Comparison of ENCODE assay signal across 9 mouse cellular contexts in the genomic region with DNA sequence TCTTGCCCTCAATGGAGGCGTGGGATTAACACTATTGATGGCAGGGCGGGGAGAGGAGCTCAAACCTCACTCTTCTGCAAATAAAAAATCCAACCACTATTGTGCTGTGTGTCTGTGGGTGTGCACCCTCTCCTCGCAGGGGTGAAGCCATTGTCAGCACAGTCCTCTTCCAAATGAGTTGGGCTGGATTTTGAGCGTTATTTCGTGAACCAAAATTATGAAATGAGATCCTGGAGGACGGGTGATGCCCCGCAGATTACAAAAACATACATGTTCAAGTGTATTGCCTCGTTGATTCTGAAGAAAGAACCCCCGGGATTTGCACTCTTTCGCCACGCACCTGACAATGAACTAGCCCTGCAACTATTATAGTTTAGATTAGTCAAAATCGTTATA. TPM values are rescaled to one million over a fixed set of nuclear protein-coding genes. Genes with fewer than 3 reads are reported as not detected.
DNase-seq lines count a peak whose midpoint lies in the region; ATAC-seq lines count a peak whose summit lies in the region.
"Had no signal": no experiment of that assay in that cellular context is flagged by ENCODE, and none has a peak within 500 bp of the region (broad histone marks: within the 10 kb centered on the region; RNA-seq: fewer than 3 reads in every experiment).

No protein-coding gene starts in this region.

- peak overlapping the region; percentile 52 for H3K4me3 ChIP-seq in heart, embryonic 13.5 days
- H3K4me3 ChIP-seq in heart, embryonic 16.5 days (ENCODE audit: low read length), result peak overlapping the region; percentile 54
- peak overlapping the region; percentile 45; the same call in 1 of the 2 replicates for H3K4me3 ChIP-seq in liver, embryonic 13.5 days (replicated peaks)

- 24% methylated on average over 12 of the region's 12 CpGs for WGBS in heart, embryonic 13.5 days
- 31% methylated on average over 12 of the region's 12 CpGs for WGBS in heart, embryonic 16.5 days
- 28% methylated on average over 12 of the region's 12 CpGs for WGBS in liver, embryonic 13.5 days (ENCODE audit: insufficient replicate concordance)

- H3K4me1 ChIP-seq in heart, embryonic 13.5 days, result peaks cover 43% of the 10 kb centered on the region
- peaks cover 38% of the 10 kb centered on the region for H3K4me1 ChIP-seq in heart, embryonic 16.5 days (ENCODE audit: control insufficient read depth, insufficient read depth, low read length)
- H3K4me1 ChIP-seq in liver, embryonic 13.5 days (replicated peaks), result peaks cover 33% of the 10 kb centered on the region

- H3K36me3 ChIP-seq in heart, embryonic 13.5 days, result no peaks in the 10 kb centered on the region
- H3K36me3 ChIP-seq in heart, embryonic 16.5 days (ENCODE audit: control insufficient read depth, insufficient read depth), result no peaks in the 10 kb centered on the region
- H3K36me3 ChIP-seq in liver, embryonic 13.5 days, result no peaks in the 10 kb centered on the region

- intact Hi-C loops in heart, postnatal 25 days (cut with DNase I), result no loop called here

- peak overlapping the region; percentile 81 for H3K4me2 ChIP-seq in heart, embryonic 13.5 days
- H3K4me2 ChIP-seq in heart, embryonic 16.5 days (ENCODE audit: low read depth, low read length), result peak overlapping the region; percentile 77
- peak overlapping the region; percentile 56; the same call in 1 of the 2 replicates for H3K4me2 ChIP-seq in liver, embryonic 13.5 days

- no peak for ATAC-seq in heart, embryonic 13.5 days (ENCODE audit: extremely low read depth, insufficient number of reproducible peaks, low FRiP score, low TSS enrichment)
- no peak for ATAC-seq in heart, embryonic 16.5 days (replicated peaks; ENCODE audit: extremely low read depth, insufficient read depth, low FRiP score)
- ATAC-seq in liver, embryonic 13.5 days (ENCODE audit: low read depth), result no peak
- ATAC-seq in inflammation-experienced regulatory T-cells, adult 6 months, result no peak

- H3K9me3 ChIP-seq in heart, embryonic 13.5 days, result no peaks in the 10 kb centered on the region
- no peaks in the 10 kb centered on the region for H3K9me3 ChIP-seq in heart, embryonic 16.5 days (replicated peaks; ENCODE audit: control insufficient read depth, low read length)
- H3K9me3 ChIP-seq in liver, embryonic 13.5 days (replicated peaks), result no peaks in the 10 kb centered on the region

- peaks cover 92% of the 10 kb centered on the region for H3K27me3 ChIP-seq in heart, embryonic 13.5 days (replicated peaks)
- H3K27me3 ChIP-seq in heart, embryonic 16.5 days (ENCODE audit: control insufficient read depth, insufficient read depth, low read length), result peaks cover 67% of the 10 kb centered on the region
- H3K27me3 ChIP-seq in liver, embryonic 13.5 days, result peaks cover 90% of the 10 kb centered on the region

- H3K9ac ChIP-seq in heart, embryonic 13.5 days, result no peak overlapping the region
- no peak overlapping the region for H3K9ac ChIP-seq in heart, embryonic 16.5 days (ENCODE audit: low read length)
- H3K9ac ChIP-seq in liver, embryonic 13.5 days, result no peak overlapping the region

- H3K27ac ChIP-seq in heart, embryonic 13.5 days (replicated peaks), result no peak overlapping the region
- H3K27ac ChIP-seq in heart, embryonic 16.5 days (ENCODE audit: low read length), result no peak overlapping the region
- H3K27ac ChIP-seq in liver, embryonic 13.5 days, result no peak overlapping the region

- DNase-seq in heart, postnatal 25 days (ENCODE audit: low spot score), result no peak
- peak; percentile 10 for DNase-seq in T-cell, adult 2 months (ENCODE audit: low spot score)
- no peak for DNase-seq in liver, embryonic 13.5 days
- DNase-seq in frontal cortex, postnatal 36 days (ENCODE audit: low spot score in 2 of 2), result no peak
- DNase-seq in adrenal gland, adult 8-10 months, result no peak

RNA-seq across cellular contexts. Expression of a gene that starts 1.2 kb away (rescaled TPM):
- polyA plus RNA-seq in heart, embryonic 13.5 days (2015; fragmentation: Nextera tagmentation; extraction: Ambion mirVana), result not detected in 2 replicates
- not detected for total RNA-seq in heart, postnatal 25 days (2021)
- polyA plus RNA-seq in heart, embryonic 16.5 days (2015; fragmentation: Nextera tagmentation; extraction: Ambion mirVana), result 0.94 and 3.0 TPM in 2 replicates
- polyA plus RNA-seq in liver, embryonic 13.5 days (2015; fragmentation: Nextera tagmentation; extraction: Ambion mirVana), result 0.48 and 0.65 TPM in 2 replicates
- 1 to 10 TPM; 2.0 to 7.4 (median 5.5) TPM for polyA plus RNA-seq in inflammation-experienced regulatory T-cells, adult 6 months (2017; shearing (Covaris generic))
- total RNA-seq in adrenal gland, adult 8-10 months (2022), result under 1 TPM in 2 of 4 experiments, not detected in 2; 0.09 to 0.17 TPM
- total RNA-seq: layer of hippocampus, postnatal 10 days had no signal
